Mouse (Mus musculus) heart, embryonic 10.5 days (tissue): ENCODE results near the gene Was. TPM values are rescaled to one million over a fixed set of nuclear protein-coding genes. Genes with fewer than 3 reads are reported as not detected.

ENCODE experiments used
- DNase-seq: peaks from one replicate; pipeline ENCODE4 v3.0.0-alpha.2; 2017; ENCODE audit warnings: low spot score
- H3K27ac ChIP-seq: fragments of 300-500 bp; sonication (generic); 2 replicates; pipeline ENCODE4 v1.5.1; 2016; ENCODE audit warnings: mild to moderate bottlenecking
- H3K27me3 ChIP-seq: fragments of 300-500 bp; sonication (generic); 2 replicates; pipeline ENCODE4 v1.6.1; 2016; ENCODE audit warnings: mild to moderate bottlenecking; ENCODE audit not compliant: poor library complexity, insufficient read depth, severe bottlenecking
- H3K36me3 ChIP-seq: fragments of 300-500 bp; sonication (generic); 2 replicates; pipeline ENCODE4 v1.6.1; 2016; ENCODE audit warnings: mild to moderate bottlenecking, moderate library complexity
- H3K4me1 ChIP-seq: fragments of 300-500 bp; sonication (generic); 2 replicates; pipeline ENCODE4 v1.6.1; 2016; ENCODE audit warnings: mild to moderate bottlenecking
- H3K4me3 ChIP-seq: fragments of 300-500 bp; sonication (generic); 2 replicates; pipeline ENCODE4 v1.5.1; 2016; ENCODE audit warnings: mild to moderate bottlenecking, moderate library complexity
- H3K9me3 ChIP-seq: fragments of 300-500 bp; sonication (generic); 2 replicates; pipeline ENCODE4 v1.6.1; 2016; ENCODE audit warnings: mild to moderate bottlenecking, moderate library complexity
- WGBS: fragments of 180-500 bp; shearing (Covaris S2); methylation state at CpG from one replicate; pipeline ENCODE4 v1.1.7; 2016; 5-methylcytosine and 5-hydroxymethylcytosine counted together
- polyA plus RNA-seq: library from polyadenylated mRNA; unstranded; fragments of >200 nt; fragmentation: Nextera tagmentation; extraction: Ambion mirVana; gene quantifications from 2 replicates; pipeline ENCODE4 v1.2.1, GENCODE M21; 2016

The Was gene
- 0.20 and 0.74 TPM in 2 replicates for polyA plus RNA-seq

- Histone ChIP-seq H3K9me3 (no peaks in the 10 kb centered on the region), H3K4me3 (no peak within 1 kb of the TSS), H3K27me3 (no peaks in the 10 kb centered on the region), H3K27ac (no peak within 1 kb of the TSS), H3K36me3 (no peaks in the 10 kb centered on the region), H3K4me1 (no peaks in the 10 kb centered on the region)
- DNase-seq: no peak
- 81% methylated on average over 14 of the region's 14 CpGs for whole genome bisulfite sequencing
Observed at GRCm38 (mm10) chrX:8090346-8090953, at the start of gene Was. Was (minus strand) TSS chrX:8090498.

GRCm38 (mm10) chrX:8139480-8139879, 49.2 kb upstream of the Was start:
- H3K27ac ChIP-seq: no peak overlapping the region
- no peak for DNase-seq
- 70% methylated on average over 1 of the region's 1 CpGs for WGBS
- no peak overlapping the region for H3K4me3 ChIP-seq
- no peaks in the 10 kb centered on the region for H3K27me3 ChIP-seq
- H3K9me3 ChIP-seq: no peaks in the 10 kb centered on the region
- peaks cover 4% of the 10 kb centered on the region; the same call in 1 of the 2 replicates for H3K4me1 ChIP-seq
- peaks cover 37% of the 10 kb centered on the region for H3K36me3 ChIP-seq

- no peak overlapping the region for H3K27ac ChIP-seq
- 50% methylated on average over 2 of the region's 2 CpGs for WGBS
- no peak for DNase-seq
Observed at GRCm38 (mm10) chrX:8135886-8136285, 45.6 kb upstream of the Was start.

GRCm38 (mm10) chrX:8132017-8132976, 42.0 kb upstream of the Was start, which contains the start of gene Wdr13:
Wdr13 (minus strand) TSS chrX:8132892.
- Histone ChIP-seq H3K27me3 (no peaks in the 10 kb centered on the region), H3K4me3 (peak within 1 kb of the TSS; percentile 66), H3K9me3 (no peaks in the 10 kb centered on the region), H3K4me1 (no peaks in the 10 kb centered on the region), H3K27ac (peak within 1 kb of the TSS; percentile 91), H3K36me3 (peaks cover 24% of the 10 kb centered on the region; the same call in 1 of the 2 replicates)
- 9% methylated on average over 40 of the region's 40 CpGs for WGBS
- peak; percentile 95 for DNase-seq

More at GRCm38 (mm10) chrX:8135886-8136285, 45.6 kb upstream of the Was start:
- H3K27me3 ChIP-seq: no peaks in the 10 kb centered on the region
- no peaks in the 10 kb centered on the region for H3K4me1 ChIP-seq
- H3K9me3 ChIP-seq: no peaks in the 10 kb centered on the region
- H3K36me3 ChIP-seq: peaks cover 12% of the 10 kb centered on the region
- H3K4me3 ChIP-seq: no peak overlapping the region

- H3K4me3 ChIP-seq: peak overlapping the region; percentile 66
- no peaks in the 10 kb centered on the region for H3K4me1 ChIP-seq
- 87% methylated on average over 17 of the region's 17 CpGs for WGBS
- peaks cover 27% of the 10 kb centered on the region; the same call in 1 of the 2 replicates for H3K36me3 ChIP-seq
- no peak for DNase-seq
- no peaks in the 10 kb centered on the region for H3K9me3 ChIP-seq
- peak overlapping the region; percentile 91; the same call in 1 of the 2 replicates for H3K27ac ChIP-seq
- no peaks in the 10 kb centered on the region for H3K27me3 ChIP-seq
Observed at GRCm38 (mm10) chrX:8131393-8131792, 41.1 kb upstream of the Was start.

- H3K9me3 ChIP-seq: no peaks in the 10 kb centered on the region
- 75% methylated on average over 7 of the region's 7 CpGs for WGBS
- H3K27me3 ChIP-seq: no peaks in the 10 kb centered on the region
- no peak overlapping the region for H3K27ac ChIP-seq
- H3K4me3 ChIP-seq: no peak overlapping the region
- H3K4me1 ChIP-seq: no peaks in the 10 kb centered on the region
- peaks cover 43% of the 10 kb centered on the region for H3K36me3 ChIP-seq
- DNase-seq: no peak
Observed at GRCm38 (mm10) chrX:8125235-8125634, 34.9 kb upstream of the Was start.

GRCm38 (mm10) chrX:8123821-8124470, 33.6 kb upstream of the Was start:
- H3K9me3 ChIP-seq: no peaks in the 10 kb centered on the region
- no peaks in the 10 kb centered on the region for H3K4me1 ChIP-seq
- H3K27me3 ChIP-seq: no peaks in the 10 kb centered on the region
- 76% methylated on average over 6 of the region's 6 CpGs for WGBS
- no peak overlapping the region for H3K4me3 ChIP-seq
- DNase-seq: no peak
- H3K27ac ChIP-seq: no peak overlapping the region
- H3K36me3 ChIP-seq: peaks cover 33% of the 10 kb centered on the region

- Histone ChIP-seq H3K4me1 (no peaks in the 10 kb centered on the region), H3K27ac (no peak overlapping the region), H3K36me3 (no peaks in the 10 kb centered on the region; the same call in 1 of the 2 replicates), H3K4me3 (no peak overlapping the region), H3K27me3 (no peaks in the 10 kb centered on the region), H3K9me3 (no peaks in the 10 kb centered on the region)
- DNase-seq: no peak
Observed at GRCm38 (mm10) chrX:8117264-8117663, 27.0 kb upstream of the Was start.

- Histone ChIP-seq H3K4me1 (no peaks in the 10 kb centered on the region), H3K27me3 (no peaks in the 10 kb centered on the region), H3K27ac (no peak overlapping the region), H3K4me3 (no peak overlapping the region), H3K9me3 (no peaks in the 10 kb centered on the region), H3K36me3 (no peaks in the 10 kb centered on the region; the same call in 1 of the 2 replicates)
- no peak for DNase-seq
- WGBS: 63% methylated on average over 4 of the region's 4 CpGs
Observed at GRCm38 (mm10) chrX:8115275-8115674, 25.0 kb upstream of the Was start.

- Histone ChIP-seq H3K36me3 (no peaks in the 10 kb centered on the region), H3K4me1 (0 out of 2 replicates have a peak, but pooled peaks cover 4% of the 10 kb centered on the region), H3K27ac (no peak overlapping the region), H3K27me3 (no peaks in the 10 kb centered on the region), H3K9me3 (no peaks in the 10 kb centered on the region), H3K4me3 (no peak overlapping the region)
- no peak for DNase-seq
- WGBS: 88% methylated on average over 3 of the region's 3 CpGs
Observed at GRCm38 (mm10) chrX:8105019-8105418, 14.7 kb upstream of the Was start.

- H3K36me3 ChIP-seq: no peaks in the 10 kb centered on the region
Observed at GRCm38 (mm10) chrX:8102213-8102668, 11.9 kb upstream of the Was start.

GRCm38 (mm10) chrX:8101017-8101416, 10.7 kb upstream of the Was start:
- 15% methylated on average over 3 of the region's 3 CpGs for WGBS
- no peak for DNase-seq
- Histone ChIP-seq H3K27ac (no peak overlapping the region), H3K4me1 (0 out of 2 replicates have a peak, but pooled peaks cover 4% of the 10 kb centered on the region), H3K27me3 (no peaks in the 10 kb centered on the region), H3K4me3 (no peak overlapping the region), H3K9me3 (no peaks in the 10 kb centered on the region), H3K36me3 (no peaks in the 10 kb centered on the region)

More at GRCm38 (mm10) chrX:8102213-8102668, 11.9 kb upstream of the Was start:
- no peaks in the 10 kb centered on the region for H3K27me3 ChIP-seq
- 46% methylated on average over 7 of the region's 7 CpGs for WGBS
- no peaks in the 10 kb centered on the region for H3K9me3 ChIP-seq
- no peak overlapping the region for H3K4me3 ChIP-seq
- peak; percentile 78 for DNase-seq
- H3K27ac ChIP-seq: no peak overlapping the region
- H3K4me1 ChIP-seq: 0 out of 2 replicates have a peak, but pooled peaks cover 4% of the 10 kb centered on the region
